Mouse (Mus musculus) heart, adult 2 months (tissue): ENCODE results near the gene Tcf25. TPM values are rescaled to one million over a fixed set of nuclear protein-coding genes. Genes with fewer than 3 reads are reported as not detected.
A peak's percentile ranks its signal among the peaks of the same experiment; 100 is the strongest.

Experiments used
- DNase-seq, 2 experiments: peaks; one replicate each; pipeline ENCODE4 v3.0.0; 2021
- H3K27ac ChIP-seq: fragments of 200-600 bp; 2 replicates; pipeline ENCODE4 v1.8.1; 2022
- H3K27me3 ChIP-seq: fragments of 200-500 bp; 2 replicates; pipeline ENCODE4 v1.6.1; 2012; ENCODE audit warnings: mild to moderate bottlenecking, low read length, inconsistent platforms, mixed read lengths; ENCODE audit not compliant: control insufficient read depth, insufficient read depth
- H3K36me3 ChIP-seq: fragments of 200-500 bp; 2 replicates; pipeline ENCODE4 v1.6.1; 2012; ENCODE audit warnings: low read length, inconsistent platforms; ENCODE audit not compliant: control insufficient read depth, insufficient read depth
- H3K4me1 ChIP-seq: fragments of 200-500 bp; 2 replicates; pipeline ENCODE4 v1.6.1; 2011; ENCODE audit warnings: low read length; ENCODE audit not compliant: control insufficient read depth, insufficient read depth
- H3K4me3 ChIP-seq: fragments of 200-600 bp; 2 replicates; pipeline ENCODE4 v1.8.1; 2022
- H3K79me2 ChIP-seq: fragments of 200-500 bp; replicated peaks from 2 replicates; pipeline ENCODE4 v1.6.1; 2012; ENCODE audit warnings: mild to moderate bottlenecking, inconsistent platforms, low read length, moderate library complexity, mixed read lengths; ENCODE audit not compliant: control insufficient read depth, insufficient read depth
- H3K9ac ChIP-seq: fragments of 200-500 bp; 2 replicates; pipeline ENCODE4 v1.6.1; 2012; ENCODE audit warnings: low read depth, mild to moderate bottlenecking, control low read depth, inconsistent platforms, low read length, mixed read lengths
- CTCF ChIP-seq: fragments of 200-600 bp; IDR thresholded peaks from 2 replicates; pipeline ENCODE4 v1.8.1; 2022; ENCODE audit warnings: antibody characterized with exemption, mild to moderate bottlenecking, moderate library complexity
- EP300 ChIP-seq: fragments of 200-500 bp; IDR thresholded peaks from 2 replicates; pipeline ENCODE4 v1.6.1; 2011; ENCODE audit warnings: low read depth, low read length, control low read depth; ENCODE audit not compliant: insufficient read depth
- POLR2A ChIP-seq: fragments of 200-500 bp; IDR thresholded peaks from 2 replicates; pipeline ENCODE4 v1.6.1; 2011; ENCODE audit warnings: mild to moderate bottlenecking, low read depth, low read length, control low read depth; ENCODE audit not compliant: insufficient read depth
- WGBS: fragments of 180-500 bp; shearing (Covaris S2); methylation state at CpG from one replicate; pipeline ENCODE4 v1.1.7; 2018; 5-methylcytosine and 5-hydroxymethylcytosine counted together
- intact Hi-C: fragments of 180-260 bp; cut with DNase I; formaldehyde crosslinking; loops from one replicate; pipeline ENCODE4 v1.15.1; 2025
- polyA plus RNA-seq: library from polyadenylated mRNA; depleted of rRNA; stranded (reverse); fragments of >200 nt; gene quantifications from 2 replicates; pipeline ENCODE4 v1.2.3, GENCODE M21; 2012
- total RNA-seq, 2 experiments: library from RNA; stranded (reverse); gene quantifications; 2 replicates each; pipeline ENCODE4 v1.2.3; 2021

Tcf25 gene
- total and polyA plus RNA-seq, 3 experiments, result 125 to 137 (median 134) TPM

DNA sequence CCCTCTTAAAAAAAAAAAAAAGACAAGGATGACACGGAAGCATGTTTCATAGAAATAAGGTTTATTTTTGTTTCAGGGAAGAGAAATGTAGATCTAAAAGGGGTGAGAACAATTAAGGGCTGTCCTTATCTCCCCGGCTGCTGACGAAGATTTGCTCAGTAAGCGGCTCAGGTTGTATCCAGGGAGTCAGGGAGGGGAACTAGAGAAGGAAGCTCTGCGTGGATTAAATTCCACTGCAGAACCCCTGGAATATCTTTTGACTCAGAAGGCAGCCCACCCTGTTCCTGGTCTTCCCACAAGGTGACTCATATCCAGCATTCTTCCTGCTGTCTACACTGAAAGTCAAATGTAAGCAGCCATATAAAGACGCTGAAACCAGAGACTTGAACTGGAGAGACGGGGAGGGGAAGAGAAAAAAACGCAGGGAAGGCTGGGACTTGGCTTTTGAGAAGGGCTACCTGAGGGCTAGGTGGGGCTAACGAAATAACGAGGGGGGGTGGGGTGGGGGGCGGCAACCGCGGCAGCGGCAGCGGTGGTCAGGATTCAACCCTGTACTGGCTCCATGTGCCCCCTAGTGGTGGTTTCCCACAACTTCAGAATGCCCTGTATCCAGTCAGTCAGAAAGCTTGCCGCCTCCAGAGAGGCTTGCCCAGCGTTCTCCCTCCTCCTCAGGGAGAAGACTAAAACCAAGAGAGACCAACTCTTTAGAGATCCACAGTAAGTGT lies 48.7 kb downstream of the Tcf25 start:
- H3K27ac ChIP-seq, result no peak overlapping the region
- H3K4me1 ChIP-seq, result peaks cover 2% of the 10 kb centered on the region; the same call in 1 of the 2 replicates
- TF ChIP-seq CTCF (peak; percentile 90), POLR2A (no peak), EP300 (no peak)
- peak overlapping the region; percentile 33; the same call in 1 of the 2 replicates for H3K4me3 ChIP-seq
- intact Hi-C loops, result loop anchor here (5.0 kb wide), 1 partner anchor 105 kb away; the partner anchor contains the start of gene Fanca
- no peaks in the 10 kb centered on the region for H3K36me3 ChIP-seq
- DNase-seq, result peak; percentile 63 to 64
- WGBS, result 7% methylated on average over 17 of the region's 17 CpGs
- H3K9ac ChIP-seq, result no peak overlapping the region
- no peaks in the 10 kb centered on the region for H3K79me2 ChIP-seq
- peaks cover 2% of the 10 kb centered on the region; the same call in 1 of the 2 replicates for H3K27me3 ChIP-seq

DNA sequence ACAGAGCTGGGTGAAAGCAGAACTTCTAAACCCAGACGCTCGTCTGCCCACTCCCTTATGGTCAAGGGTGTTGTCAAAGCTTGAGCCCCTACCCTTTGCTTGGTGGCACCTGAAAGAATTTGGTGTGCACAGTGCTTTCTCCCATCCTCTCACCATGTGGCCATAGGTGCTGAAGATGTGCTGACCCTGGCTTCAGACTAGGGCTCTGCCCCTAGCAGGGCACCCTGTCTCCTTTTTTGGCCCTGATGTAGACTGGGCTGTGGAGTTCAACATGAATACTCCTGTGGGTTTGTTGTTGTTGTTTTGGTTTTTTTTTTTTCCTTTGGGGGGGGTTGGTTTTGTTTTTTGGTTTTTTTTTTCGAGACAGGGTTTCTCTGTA lies 49.2 kb downstream of the Tcf25 start:
- no peak overlapping the region for H3K4me3 ChIP-seq
- DNase-seq, result no peak
- H3K9ac ChIP-seq, result no peak overlapping the region
- H3K4me1 ChIP-seq, result peaks cover 2% of the 10 kb centered on the region; the same call in 1 of the 2 replicates
- peaks cover 2% of the 10 kb centered on the region; the same call in 1 of the 2 replicates for H3K27me3 ChIP-seq
- TF ChIP-seq CTCF, result no peak
- no peak for TF ChIP-seq EP300
- TF ChIP-seq POLR2A, result no peak
- WGBS, result 22% methylated on average over 3 of the region's 3 CpGs
- H3K27ac ChIP-seq, result no peak overlapping the region
- H3K36me3 ChIP-seq, result no peaks in the 10 kb centered on the region
- no peaks in the 10 kb centered on the region for H3K79me2 ChIP-seq
- intact Hi-C loops, result loop anchor here (5.0 kb wide), 1 partner anchor 105 kb away; the partner anchor contains the start of gene Fanca

DNA sequence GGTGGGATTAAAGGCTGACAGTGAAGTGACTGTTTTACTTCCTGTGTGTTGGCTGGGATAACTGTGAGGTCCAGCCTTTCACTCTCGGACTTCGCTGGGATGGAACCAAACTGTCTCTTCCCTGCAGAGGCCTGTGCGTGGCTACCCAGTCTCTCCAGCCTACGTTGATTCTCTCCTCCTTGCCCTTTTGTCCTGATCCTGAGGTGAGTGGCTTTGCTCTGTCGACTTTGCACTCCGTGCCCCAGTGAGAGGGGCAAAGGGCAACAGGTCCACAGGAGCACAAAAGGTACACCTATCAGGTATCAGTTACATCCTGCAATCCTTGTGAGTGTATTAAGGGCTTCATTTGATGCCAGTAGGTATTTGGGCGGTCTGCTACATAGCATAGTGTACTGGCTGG lies 49.9 kb downstream of the Tcf25 start, which contains the start of gene Def8:
TSS of gene Def8 (plus strand) at position 87 of the 400 bp plus-strand sequence.
- WGBS, result 83% methylated on average over 7 of the region's 7 CpGs
- intact Hi-C loops, result loop anchor here (5.0 kb wide), 1 partner anchor 106 kb away; the partner anchor contains the start of gene Fanca
- peak within 1 kb of the TSS; percentile 33; the same call in 1 of the 2 replicates for H3K4me3 ChIP-seq
- H3K4me1 ChIP-seq, result peaks cover 2% of the 10 kb centered on the region; the same call in 1 of the 2 replicates
- peaks cover 2% of the 10 kb centered on the region; the same call in 1 of the 2 replicates for H3K27me3 ChIP-seq
- no peak within 1 kb of the TSS for H3K9ac ChIP-seq
- no peaks in the 10 kb centered on the region for H3K36me3 ChIP-seq
- no peaks in the 10 kb centered on the region for H3K79me2 ChIP-seq
- H3K27ac ChIP-seq, result no peak within 1 kb of the TSS
- TF ChIP-seq CTCF (no peak), POLR2A (no peak), EP300 (no peak)
- no peak for DNase-seq

DNA sequence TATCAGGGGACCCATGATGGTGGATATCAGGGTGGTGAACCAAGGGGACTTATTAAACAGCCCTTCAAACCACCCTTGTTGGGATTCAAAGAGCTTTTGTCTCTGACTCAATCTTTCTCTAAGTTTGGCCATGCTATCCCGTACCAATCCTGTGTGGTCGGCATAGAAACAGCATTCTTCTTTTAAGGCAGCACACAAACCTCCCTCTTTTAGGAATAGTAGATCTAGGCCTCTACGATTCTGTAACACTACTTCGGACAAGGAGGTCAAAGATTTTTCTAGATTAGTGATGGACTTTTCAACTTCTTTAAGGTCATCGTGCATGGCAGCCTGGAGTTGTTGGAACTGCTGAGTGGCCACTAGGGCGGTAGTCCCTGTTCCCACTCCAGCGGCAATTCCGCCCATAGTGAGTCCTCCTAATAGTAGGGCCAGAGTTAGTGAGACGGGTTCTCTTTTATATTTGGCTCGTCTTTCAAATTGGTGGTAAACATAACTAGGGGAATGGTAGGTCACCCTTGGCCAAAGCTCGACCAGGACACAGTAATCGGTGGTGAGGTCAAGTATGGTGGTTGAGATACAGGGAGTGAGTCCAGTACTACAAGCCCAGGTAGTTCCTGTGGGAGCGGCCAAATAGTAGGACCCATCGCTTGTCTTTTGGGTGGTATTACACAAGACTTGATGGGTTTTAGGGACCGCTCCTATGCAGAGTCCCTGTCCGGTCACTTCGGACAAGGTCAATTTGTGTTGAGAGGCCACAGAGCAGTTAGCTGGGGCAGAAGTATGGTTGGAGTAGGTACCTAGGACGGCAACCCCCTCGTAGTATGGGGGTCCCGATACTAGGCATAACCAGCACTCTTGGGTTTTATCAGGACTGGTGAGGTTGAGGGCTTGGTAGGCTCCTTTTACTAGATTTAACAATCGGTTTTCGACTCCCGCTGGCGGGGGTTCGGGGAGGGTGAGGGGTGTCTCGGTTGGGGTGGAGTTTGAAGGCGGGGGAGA lies 53.3 kb downstream of the Tcf25 start:
- DNase-seq, result no peak

DNA sequence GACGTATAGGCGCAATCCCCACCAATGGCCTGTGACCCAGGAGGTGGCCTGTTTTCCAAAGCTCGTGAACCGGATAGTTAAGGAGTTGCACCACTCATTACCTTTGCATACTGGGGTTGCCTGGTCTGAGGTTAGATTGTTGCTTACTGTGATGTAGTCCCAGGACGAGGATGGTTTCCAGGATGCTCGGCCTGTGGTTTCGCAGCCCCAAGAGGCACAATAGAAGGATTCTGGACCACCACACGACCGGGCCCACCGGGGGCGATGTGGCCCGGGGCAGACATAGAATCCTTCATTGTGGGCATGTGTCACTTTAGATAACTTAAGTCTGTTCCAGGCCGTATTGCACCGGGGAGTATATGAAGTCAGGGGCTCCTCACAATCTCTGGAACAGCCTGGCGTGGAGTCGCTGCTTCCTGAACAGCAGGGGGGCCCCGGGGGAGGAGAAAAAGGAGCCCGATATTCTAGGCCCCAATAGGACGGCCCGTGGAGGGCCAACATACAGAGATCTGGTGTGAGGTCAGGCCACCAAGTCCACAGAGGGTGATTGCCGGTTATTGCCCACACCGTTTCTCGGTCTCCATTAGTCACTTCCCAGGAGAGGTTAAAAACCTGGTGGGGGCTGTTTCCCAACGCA lies 54.2 kb downstream of the Tcf25 start:
- H3K27me3 ChIP-seq, result no peaks in the 10 kb centered on the region
- no peaks in the 10 kb centered on the region for H3K79me2 ChIP-seq
- DNase-seq, result no peak
- H3K4me3 ChIP-seq, result no peak overlapping the region
- H3K36me3 ChIP-seq, result no peaks in the 10 kb centered on the region
- intact Hi-C loops, result no loop called here
- no peak overlapping the region for H3K9ac ChIP-seq
- no peak overlapping the region for H3K27ac ChIP-seq
- 94% methylated on average over 24 of the region's 24 CpGs for WGBS
- TF ChIP-seq POLR2A (no peak), EP300 (no peak), CTCF (no peak)
- H3K4me1 ChIP-seq, result no peaks in the 10 kb centered on the region

More for the DNA sequence above, 53.3 kb downstream of the Tcf25 start:
- TF ChIP-seq POLR2A (no peak), EP300 (no peak), CTCF (no peak)
- Histone ChIP-seq H3K4me1 (peaks cover 2% of the 10 kb centered on the region; the same call in 1 of the 2 replicates), H3K27me3 (no peaks in the 10 kb centered on the region), H3K79me2 (no peaks in the 10 kb centered on the region), H3K36me3 (no peaks in the 10 kb centered on the region), H3K9ac (no peak overlapping the region), H3K27ac (no peak overlapping the region), H3K4me3 (no peak overlapping the region)
- intact Hi-C loops, result no loop called here
- WGBS, result 96% methylated on average over 27 of the region's 27 CpGs
